Mouse (Mus musculus) ovary, postnatal 14 days (tissue): Measurements from ENCODE around the gene Arl16.

Source experiments
- DNase-seq: peaks from one replicate; pipeline ENCODE4 v3.0.0; 2022; ENCODE audit warnings: low spot score

Arl16 gene

DNA sequence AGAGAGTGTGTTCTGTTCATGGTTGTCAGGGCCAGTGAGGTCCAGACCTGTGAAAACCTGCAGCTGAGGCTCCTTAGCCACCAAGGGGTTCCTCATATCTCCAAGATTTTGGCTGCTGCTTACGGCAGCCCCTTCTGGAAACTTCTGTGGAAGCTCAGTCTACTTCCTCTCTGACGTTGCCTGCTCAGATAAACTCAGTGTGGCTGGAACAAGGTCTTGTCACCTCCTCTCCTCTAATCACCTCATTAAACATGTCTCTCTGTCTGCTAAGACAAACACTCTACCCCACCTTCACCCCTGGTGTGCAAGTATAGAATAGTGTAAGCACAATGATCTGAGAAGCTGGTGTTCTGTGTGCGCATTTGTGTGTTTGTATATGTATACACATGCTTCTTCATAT, 21.9 kb downstream of the Arl16 start:
- no peak for DNase-seq

GRCm38 (mm10) chr11:120444106-120444505, 23.3 kb downstream of the Arl16 start:
- no peak for DNase-seq

DNA sequence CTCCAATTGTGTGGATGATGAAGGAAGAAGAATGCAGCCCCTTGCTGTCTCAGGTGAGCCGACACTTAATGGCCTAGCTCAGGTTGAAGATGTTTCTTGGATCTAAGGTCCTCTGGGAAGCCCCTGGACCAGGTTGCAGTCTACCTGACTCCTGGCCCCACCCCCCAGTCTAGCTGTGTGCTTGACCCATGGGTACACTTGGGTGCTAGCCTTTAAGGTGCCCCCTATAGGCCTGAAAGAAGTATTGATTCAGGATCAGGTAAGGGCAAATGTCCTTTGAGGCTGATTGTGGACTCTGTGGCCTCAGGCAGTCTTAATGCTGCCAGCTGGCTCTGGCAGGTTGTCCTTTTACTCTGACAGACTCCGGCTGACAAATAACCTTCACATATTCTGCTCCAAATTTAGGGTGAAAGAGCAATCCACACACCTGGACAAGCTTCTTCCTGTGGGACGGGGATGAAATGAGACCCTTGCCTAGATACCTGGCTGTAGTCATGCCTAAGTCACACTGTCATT, 24.6 kb downstream of the Arl16 start:
- DNase-seq: no peak

DNA sequence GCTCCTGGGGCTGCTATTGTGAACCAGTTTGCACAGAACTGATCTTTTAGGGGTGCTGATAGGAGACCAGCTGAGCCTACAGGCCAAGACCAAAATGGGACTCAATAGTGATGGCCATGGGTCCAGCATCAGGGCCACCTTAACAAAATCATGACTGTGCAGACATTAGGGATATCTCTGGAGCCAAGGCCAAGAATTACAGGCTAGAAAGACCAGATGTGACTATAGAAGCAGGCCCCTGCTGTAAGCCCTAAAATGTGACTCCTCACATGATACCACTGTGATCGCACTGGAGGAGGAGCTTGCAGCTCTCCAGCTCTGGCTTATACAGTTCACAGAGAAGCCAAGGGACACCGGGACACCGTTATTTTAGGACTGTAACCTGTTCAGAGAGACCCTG, 25.1 kb downstream of the Arl16 start, which contains the start of gene Tspan10:
Gene Tspan10, plus strand, starts transcription at position 301 of the 400 bp plus-strand sequence.
- no peak for DNase-seq

DNA sequence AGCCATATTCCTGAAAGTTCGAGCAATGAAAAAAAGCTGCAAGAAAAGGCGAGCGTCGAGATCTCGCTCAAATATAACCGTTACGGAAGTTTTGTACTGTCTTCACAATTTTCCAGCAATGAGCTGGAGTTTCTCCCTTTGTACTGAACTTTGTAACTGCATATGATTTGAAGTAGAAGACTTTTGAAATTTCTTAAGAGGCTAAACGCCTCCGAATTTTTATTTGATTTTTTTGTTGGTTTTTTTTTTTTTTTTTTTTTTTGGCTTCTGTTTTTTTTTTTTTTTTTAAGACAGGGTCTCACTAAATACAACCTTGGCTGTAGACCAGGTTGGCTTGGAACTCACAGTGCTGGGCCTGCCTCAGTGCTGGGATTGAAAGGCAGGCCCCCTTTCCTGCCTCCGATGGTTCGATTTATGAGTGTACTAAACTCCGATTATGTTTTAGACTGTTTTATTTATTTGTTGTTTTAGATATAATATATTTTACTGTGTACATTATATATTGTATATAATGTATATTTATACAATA, 29.5 kb downstream of the Arl16 start:
- DNase-seq: no peak

DNA sequence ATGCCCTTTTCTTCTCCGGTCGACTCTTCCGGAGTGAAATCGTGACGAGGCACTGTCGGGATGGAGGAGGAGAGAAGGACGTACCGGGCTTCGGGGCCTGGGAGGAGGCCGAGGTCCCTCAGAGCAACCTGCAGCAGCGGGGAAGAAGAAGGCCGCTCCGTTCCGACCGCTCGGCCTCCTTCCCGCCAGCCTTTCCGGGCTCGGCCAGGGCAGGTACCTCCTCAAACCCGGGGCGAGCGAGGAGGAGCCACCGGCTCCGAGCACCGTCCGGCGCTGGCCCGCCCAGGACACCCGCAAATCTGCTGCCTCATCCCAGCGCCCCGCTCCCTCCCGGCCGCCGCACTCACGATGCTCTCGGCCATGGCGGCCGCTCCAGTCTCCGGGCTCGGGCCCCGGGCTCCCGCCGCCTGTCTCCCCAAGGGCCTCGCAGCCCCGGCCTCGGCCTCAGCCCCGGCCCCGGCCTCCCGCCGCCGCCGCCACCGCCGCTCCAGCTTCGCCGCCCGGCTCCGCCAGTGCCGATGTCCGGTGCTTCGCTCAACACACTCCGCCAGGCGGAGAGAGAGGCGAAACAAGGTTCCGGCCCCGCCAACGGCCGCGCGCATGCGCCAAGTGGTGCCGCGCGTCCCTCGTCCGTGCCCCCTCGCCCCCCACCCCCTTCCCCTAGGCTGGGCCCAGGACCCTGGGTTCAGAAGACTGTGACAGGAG, 30.1 kb downstream of the Arl16 start, which contains the start of gene Nploc4:
Gene Nploc4, minus strand, starts transcription at position 557 of the 705 bp plus-strand sequence.
- peak; percentile 93 for DNase-seq

DNA sequence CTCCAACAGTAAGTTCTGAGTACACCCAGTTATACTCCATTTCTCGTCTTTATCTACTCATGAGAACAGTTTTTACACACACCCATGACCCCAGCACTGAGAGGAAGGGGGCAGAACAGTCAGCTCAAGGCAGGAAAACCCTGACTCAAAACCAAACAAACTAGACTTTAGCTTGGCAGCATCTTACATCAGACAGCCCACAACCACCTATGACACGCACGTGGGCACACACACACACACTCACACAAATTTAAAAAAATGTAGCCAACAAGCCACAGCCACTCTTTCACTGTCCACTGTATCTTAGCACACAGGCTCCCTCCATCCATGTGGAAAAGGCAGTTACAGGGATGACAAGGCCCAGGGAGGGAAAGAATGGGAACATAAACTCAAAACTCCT, 40.7 kb downstream of the Arl16 start:
- no peak for DNase-seq

DNA sequence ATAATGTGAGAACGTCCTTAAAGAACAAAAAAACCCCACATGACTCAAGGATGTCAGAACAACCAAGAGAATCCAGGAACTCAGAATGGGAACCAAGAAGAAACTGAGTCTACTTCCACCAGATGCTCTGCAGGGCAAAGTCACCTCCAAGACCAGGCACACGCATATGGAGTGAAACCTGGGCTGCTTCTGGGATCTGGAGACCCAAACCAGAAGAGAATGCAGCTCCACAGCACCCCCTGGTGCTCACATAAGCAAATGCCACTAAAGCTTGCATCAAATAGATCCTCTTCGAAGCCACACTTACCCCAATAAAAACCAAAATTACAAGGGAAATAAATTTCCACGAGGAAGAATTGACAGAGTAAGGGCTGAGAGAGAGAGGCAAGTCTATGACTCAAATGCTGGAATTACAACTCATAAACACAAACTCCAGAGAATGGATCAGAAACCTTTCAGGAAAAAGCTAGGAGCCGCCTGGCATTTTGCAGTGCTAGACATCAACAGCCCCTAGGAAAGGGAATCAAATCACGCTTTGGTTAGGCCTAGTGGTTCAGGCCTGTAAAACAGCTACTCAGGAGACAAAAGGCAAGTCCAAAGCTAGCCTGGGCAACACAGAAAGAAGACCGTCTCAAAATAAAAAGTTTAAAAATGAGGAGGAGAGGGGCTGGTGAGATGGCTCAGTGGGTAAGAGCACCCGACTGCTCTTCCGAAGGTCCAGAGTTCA, 43.7 kb downstream of the Arl16 start:
- peak; percentile 62 for DNase-seq

GRCm38 (mm10) chr11:120422651-120423568, 44.5 kb downstream of the Arl16 start:
- no peak for DNase-seq

GRCm38 (mm10) chr11:120418592-120418991, 48.8 kb downstream of the Arl16 start:
- no peak for DNase-seq

- DNase-seq: no peak
Observed at GRCm38 (mm10) chr11:120417852-120418251, 49.6 kb downstream of the Arl16 start.
